Mouse (Mus musculus): ENCODE measurements around the gene Cdc42bpa. TPM values are rescaled to one million over a fixed set of nuclear protein-coding genes. Genes with fewer than 3 reads are reported as not detected.
"Not testable (repeated sequence)": the region's sequence is repeated elsewhere in the genome, so short reads cannot be mapped to it uniquely, and the experiment has no call there.

Gene Cdc42bpa
- total RNA-seq, 2 experiments from 2014 or later, result 6.9 to 30.0 TPM

GRCm38 (mm10) chr1:180023512-180023911 is 63.2 kb downstream of the Cdc42bpa start:
- ATAC-seq (replicated peaks; ENCODE audit: low FRiP score, poor library complexity, severe bottlenecking), result no peak

DNA sequence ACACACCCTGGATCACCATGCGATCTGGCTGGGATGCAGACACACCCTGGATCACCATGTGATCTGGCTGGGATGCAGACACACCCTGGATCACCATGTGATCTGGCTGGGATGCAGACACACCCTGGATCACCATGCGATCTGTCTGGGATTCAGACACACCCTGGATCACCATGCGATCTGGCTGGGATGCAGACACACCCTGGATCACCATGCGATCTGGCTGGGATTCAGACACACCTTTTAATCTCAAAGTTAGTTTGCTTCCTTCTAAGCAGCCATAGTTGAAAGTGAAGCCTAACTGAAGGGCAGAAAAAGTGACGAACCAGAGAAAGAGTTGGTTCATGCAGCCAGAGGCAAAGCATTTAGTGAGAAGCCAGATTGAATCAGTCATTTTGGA is 69.6 kb downstream of the Cdc42bpa start:
- ATAC-seq (replicated peaks; ENCODE audit: low FRiP score, poor library complexity, severe bottlenecking), result not testable (repeated sequence)

DNA sequence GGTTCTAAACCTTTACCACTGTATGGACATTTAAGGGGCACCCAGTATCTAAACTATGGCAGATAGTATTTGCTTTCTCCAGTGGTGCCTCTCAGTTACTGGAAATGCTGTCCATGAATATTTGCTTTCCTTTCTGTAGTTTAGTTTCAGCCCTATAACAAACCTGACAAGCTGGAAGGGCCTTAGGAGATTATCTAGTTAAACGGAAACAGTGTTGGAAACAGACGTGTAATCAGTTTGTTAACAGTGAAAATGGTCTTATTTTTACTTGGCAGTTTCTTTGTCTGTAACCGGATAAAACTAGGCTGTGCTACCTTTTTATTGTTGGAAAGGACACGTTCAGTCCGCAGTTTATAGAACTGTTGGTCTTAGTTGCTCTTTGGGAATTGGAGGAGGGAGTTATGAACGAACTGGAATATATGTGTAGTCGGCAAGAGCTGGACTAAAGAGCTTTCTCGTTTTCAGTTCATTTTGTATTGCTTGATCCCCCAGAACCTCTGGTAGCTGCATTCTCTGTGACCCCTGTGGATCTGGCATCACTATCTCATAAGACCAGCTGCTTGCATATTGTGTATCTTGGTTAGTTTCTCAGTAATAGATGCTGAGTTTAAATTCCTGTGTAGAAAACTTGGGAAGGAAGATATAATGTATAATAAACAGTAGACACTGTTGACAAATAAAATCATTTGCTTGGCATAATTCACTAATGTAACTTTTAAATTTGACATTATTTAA is 70.5 kb downstream of the Cdc42bpa start:
- ATAC-seq (replicated peaks; ENCODE audit: low FRiP score, poor library complexity, severe bottlenecking), result no peak

DNA sequence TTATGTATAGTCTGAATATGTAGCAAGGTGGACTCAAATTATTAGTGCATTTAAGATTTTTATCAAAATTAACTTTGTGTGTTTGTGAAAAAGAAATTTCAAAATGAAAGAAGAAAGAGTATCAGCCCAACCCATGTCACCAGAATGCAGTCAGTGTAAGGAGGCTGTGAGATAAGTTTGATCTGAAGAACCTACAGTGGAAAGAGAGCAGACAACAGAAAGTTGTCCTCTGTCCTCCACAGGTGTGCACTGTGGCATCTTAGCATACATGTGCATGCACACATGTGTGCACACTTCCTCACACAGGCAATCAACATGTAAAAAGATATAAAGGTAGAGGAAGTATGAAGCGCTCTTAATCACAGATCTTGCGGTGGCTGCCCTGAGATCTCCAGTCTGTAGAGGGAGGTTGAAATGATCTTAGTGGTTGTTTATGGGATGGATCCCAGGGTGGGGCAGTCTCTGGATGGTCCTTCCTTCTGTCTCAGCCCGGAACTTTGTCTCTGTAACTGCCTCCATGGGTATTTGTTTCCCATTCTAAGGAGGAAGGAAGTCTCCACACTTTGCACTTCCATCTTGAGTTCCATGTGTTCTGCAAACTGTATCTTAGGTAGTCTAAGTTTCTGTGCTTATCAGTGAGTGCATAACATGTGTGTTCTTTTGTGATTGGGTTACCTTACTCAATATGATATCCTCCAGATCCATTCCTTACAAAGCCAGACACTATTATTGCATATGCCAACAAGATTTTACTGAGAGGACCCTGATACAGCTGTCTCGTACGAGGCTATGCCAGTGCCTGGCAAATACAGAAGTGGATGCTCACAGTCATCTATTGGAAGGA is 71.7 kb downstream of the Cdc42bpa start:
- ATAC-seq (replicated peaks; ENCODE audit: low FRiP score, poor library complexity, severe bottlenecking), result no peak

GRCm38 (mm10) chr1:180037461-180037860 is 77.2 kb downstream of the Cdc42bpa start:
- no peak for ATAC-seq (replicated peaks; ENCODE audit: low FRiP score, poor library complexity, severe bottlenecking)

DNA sequence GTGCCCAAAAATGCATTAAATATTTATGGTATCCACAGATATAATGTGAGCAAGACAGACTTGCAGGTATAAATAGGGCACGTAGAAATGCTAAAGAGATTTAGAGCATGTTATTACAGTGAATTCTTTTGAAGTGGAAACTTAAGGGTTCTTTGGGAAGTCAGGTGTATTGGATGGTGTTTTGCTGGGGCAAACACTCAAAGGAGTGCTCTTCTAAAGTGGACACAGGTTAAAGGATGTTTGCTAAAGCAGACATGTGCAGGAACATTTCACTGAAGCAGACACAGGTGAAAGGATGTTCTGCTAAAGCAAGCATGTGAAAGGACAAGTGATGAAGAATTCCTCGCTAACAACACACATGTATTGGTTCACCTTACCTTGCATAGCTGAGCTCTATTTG is 83.9 kb downstream of the Cdc42bpa start:
- ATAC-seq (replicated peaks; ENCODE audit: low FRiP score, poor library complexity, severe bottlenecking), result no peak

DNA sequence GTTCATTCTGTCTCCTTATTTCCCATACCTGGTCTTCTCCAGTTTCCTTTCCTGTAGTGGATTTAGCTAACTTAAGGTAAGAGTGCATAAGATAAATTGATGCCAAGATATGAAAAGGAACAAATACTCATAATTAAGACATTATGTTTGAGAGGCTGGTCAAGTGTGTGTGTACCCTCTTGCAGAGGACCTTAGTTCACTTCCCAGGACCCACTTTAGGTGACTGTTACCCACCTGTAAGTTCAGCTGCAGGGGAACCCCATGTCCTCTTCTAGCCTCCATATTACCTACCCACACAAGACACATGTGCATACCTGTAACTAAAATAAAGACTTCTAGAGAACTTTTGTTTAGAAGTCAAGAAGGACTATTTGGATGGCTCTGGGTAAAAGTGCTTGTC is 84.9 kb downstream of the Cdc42bpa start:
- no peak for ATAC-seq (replicated peaks; ENCODE audit: low FRiP score, poor library complexity, severe bottlenecking)

DNA sequence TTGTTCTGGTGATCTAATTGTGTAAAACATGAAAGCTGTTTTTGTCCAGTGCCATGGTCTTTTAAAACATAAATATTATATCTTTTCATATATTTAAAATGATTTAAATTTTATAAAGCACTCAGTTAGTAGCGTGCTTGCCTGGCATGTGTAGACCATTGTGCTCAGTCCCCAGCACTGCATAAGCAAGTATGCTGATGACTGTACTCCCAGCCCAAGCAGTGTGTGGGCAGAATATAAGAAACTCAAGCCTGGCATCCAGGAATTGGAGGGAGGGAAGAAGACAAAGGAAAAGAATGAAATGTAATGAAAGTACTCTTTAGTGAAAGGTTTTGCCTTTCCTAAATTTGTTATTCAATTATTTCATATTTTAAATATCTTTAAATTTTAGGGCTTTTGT is 128.9 kb downstream of the Cdc42bpa start:
- ATAC-seq (replicated peaks; ENCODE audit: low FRiP score, poor library complexity, severe bottlenecking), result no peak

DNA sequence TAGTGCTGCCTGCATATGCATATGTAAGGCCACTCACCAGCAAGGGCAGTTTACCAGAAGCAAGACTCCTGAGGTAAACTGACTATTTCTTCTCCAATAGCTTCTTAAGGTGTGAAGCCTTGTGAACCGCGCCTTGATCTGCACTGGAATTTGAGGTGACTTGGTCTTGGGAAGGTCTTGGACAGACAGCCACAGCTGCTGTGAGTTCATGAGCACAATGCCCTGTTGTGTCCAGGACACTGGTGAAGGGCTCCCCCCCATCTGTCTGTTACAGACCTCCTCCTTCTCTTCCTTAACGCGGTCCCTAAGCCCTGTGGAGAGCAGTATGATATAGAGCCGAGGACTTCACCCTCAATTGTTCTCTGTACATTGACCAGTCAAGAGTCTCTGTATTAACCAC is 138.2 kb downstream of the Cdc42bpa start:
- no peak for ATAC-seq (replicated peaks; ENCODE audit: low FRiP score, poor library complexity, severe bottlenecking)

DNA sequence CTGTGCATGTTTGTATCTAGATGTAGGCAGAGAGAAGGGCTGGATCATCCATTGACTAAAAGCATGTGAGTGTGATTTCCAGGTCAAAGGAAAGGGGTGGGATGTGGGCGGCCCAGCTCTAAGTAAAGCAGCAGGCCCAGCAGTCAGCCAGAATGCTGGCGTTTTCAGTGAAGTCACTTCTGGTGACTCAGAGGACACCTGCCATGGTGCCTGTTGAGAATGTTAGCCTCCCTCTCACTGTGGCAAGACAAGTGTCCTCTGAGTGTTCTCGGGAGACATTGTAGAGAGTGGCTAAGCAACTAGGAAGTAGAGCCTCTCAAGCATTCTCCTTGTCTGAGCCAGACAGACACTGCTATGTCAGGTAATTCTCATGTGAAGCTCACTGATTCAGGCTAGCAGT is 144.3 kb downstream of the Cdc42bpa start:
- ATAC-seq (replicated peaks; ENCODE audit: low FRiP score, poor library complexity, severe bottlenecking), result no peak

GRCm38 (mm10) chr1:180109050-180109449 is 148.8 kb downstream of the Cdc42bpa start:
- ATAC-seq (replicated peaks; ENCODE audit: low FRiP score, poor library complexity, severe bottlenecking), result no peak

GRCm38 (mm10) chr1:180116525-180116924 is 156.3 kb downstream of the Cdc42bpa start:
- ATAC-seq (replicated peaks; ENCODE audit: low FRiP score, poor library complexity, severe bottlenecking), result no peak

DNA sequence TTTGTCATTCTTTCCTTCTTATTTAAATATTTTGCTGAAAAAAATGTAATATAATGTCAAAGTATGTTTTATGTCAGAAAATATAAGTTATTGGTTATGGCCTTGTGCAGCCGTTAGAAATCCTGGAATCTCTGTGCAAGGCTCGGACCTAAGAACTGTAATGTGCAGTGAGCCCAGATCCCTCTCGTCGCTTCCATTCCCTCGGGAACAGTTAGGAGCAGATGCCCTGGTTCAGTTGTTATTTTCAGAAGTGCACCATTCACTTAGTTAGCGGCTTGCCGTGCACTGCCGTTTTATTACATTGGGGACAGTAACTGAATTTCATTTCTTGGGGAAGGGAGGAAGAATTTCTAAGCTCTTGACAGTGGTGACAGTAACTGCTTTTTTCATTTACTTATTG is 158.0 kb downstream of the Cdc42bpa start:
- ATAC-seq (replicated peaks; ENCODE audit: low FRiP score, poor library complexity, severe bottlenecking), result no peak

DNA sequence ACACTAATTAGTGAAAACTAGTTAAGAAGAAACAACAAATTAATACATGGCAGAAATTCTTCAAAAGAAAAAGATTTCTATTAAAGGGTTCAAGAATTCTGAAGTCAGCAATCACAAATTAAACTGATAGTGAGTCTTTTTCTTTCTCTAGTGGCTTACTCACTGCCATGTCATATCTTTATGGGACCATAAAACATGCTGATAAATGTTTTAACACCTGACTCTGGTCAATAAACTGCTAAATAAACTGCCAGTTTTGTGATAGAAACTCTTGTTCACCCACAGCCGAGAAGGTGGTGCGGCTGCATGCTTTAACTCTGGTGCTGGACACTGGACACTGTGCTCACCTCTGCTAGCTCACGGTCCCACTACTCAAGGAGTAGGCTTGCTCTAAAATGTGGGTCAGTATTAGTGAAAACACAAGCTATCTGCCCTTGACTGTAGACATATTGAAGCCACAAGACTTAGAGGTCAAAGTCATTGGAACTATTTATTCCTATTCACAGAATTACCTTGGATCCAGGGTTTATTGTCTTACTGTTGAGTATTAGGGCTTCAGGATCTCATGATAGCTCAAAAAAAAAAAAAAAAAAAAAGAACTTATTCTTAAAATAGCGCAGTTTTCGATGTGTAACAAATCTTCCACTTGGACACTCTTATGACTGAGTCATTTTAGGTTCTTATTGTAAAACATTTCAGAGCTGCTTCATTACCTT is 168.0 kb downstream of the Cdc42bpa start:
- ATAC-seq (replicated peaks; ENCODE audit: low FRiP score, poor library complexity, severe bottlenecking), result no peak

- peak; percentile 69; the same call in 1 of the 2 replicates for ATAC-seq (replicated peaks; ENCODE audit: low FRiP score, poor library complexity, severe bottlenecking)
Measured at GRCm38 (mm10) chr1:180131402-180131801, 171.1 kb downstream of the Cdc42bpa start.

DNA sequence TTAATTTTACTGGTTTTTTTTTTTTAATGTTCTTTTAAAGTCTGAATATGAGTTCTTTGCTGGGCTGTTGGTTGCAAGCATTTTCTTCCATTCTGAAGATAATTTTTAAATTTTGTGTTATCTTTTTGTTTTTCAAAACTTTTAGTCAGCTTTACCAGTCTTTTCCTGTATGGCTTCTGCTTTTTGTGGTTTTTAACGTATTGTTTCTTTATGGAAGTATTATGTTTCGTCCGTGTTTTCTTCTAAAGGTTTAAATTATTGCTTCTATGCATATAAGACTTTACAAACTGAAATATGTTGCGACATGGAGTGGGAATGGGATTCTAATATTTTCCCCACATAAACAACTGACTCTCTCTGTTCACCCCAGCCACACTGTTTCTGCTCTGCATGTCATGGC is 171.9 kb downstream of the Cdc42bpa start:
- ATAC-seq (replicated peaks; ENCODE audit: low FRiP score, poor library complexity, severe bottlenecking), result no peak

- ATAC-seq (replicated peaks; ENCODE audit: low FRiP score, poor library complexity, severe bottlenecking), result no peak
Measured at GRCm38 (mm10) chr1:180139158-180139557, 178.9 kb downstream of the Cdc42bpa start.

DNA sequence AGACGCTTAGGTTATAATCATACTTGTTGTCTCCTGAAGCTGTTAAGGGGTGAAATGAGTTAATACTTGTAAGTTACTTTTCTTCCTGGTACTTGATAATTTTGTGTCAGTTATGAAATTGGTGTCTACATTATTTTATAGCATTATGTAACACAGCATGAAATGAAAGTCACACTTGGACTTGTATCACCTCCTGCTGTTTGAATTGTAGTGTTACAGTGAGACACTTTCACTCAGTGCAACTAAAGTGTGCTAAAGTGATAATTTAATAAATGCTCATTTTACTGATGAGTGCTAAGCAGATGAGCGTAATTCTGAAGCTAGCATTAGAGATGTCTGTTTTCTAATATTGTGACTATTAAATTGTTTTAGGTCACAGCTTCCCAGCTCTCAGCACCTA is 180.7 kb downstream of the Cdc42bpa start:
- no peak for ATAC-seq (replicated peaks; ENCODE audit: low FRiP score, poor library complexity, severe bottlenecking)

DNA sequence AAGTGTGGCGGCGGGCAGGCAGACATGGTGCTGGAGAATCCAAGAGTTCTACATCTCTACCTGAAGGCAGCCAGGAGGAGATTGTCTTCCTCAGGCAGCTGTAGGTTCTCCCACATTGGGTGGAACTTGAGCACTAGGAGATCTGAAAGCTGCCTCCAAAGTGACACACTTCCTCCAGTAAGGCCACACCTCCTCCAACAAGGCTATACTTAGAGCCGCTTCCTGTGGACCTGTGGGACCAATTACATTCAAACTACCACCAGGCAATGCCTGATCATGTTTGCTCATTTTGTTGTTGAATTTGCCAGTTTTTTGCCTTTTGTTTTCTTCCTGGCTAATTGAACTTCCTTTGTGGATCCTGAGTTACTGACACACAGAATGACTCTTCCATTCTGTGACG is 187.8 kb downstream of the Cdc42bpa start:
- 0 out of 2 replicates have a peak, but pooled peaks have one; percentile 58 for ATAC-seq (replicated peaks; ENCODE audit: low FRiP score, poor library complexity, severe bottlenecking)

GRCm38 (mm10) chr1:180148563-180148962 is 188.3 kb downstream of the Cdc42bpa start:
- ATAC-seq (replicated peaks; ENCODE audit: low FRiP score, poor library complexity, severe bottlenecking), result peak; percentile 83
